Comparison of ENCODE assay signal across 8 mouse cellular contexts in the genomic region with DNA sequence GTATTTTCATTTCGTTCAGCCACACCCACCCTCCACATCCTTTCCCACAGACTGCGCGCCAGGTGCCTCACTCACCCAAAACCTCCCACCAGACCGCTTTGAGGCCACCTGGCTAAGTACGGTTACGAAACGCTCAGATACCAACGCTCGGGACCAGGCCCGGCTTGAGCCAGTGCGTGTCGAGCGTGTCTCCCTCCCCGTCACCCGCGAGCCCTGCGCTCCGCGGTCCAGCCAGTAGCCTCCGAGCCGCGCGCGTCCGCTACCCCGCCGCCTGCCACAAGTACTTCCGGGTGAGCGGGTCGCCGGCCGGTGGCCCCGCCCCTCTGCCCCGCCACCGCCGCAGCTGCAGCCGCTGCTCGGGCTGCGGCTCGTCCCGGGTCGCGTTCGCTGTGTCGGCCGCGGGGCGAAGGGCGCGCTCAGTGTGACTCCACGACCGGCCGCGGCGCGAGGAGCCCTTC. TPM values are rescaled to one million over a fixed set of nuclear protein-coding genes. Genes with fewer than 3 reads are reported as not detected.
DNase-seq lines count a peak whose midpoint lies in the region; ATAC-seq and TF ChIP-seq lines count a peak whose summit lies in the region.

No protein-coding gene starts in this region.

- H3K4me1 ChIP-seq in cerebellum, adult 2 months (ENCODE audit: control insufficient read depth, insufficient read depth, low read length) = peaks cover 6% of the 10 kb centered on the region

- TF ChIP-seq POLR2A in cerebellum, adult 2 months (IDR thresholded peaks at IDR 0.05; ENCODE audit: borderline replicate concordance, insufficient read depth, low read length) = peak; percentile 80

- TF ChIP-seq CTCF in cerebellum, adult 2 months (IDR thresholded peaks at IDR 0.05; ENCODE audit: borderline replicate concordance, insufficient read depth, low read depth, low read length) = no peak

- peak overlapping the region; percentile 65 for H3K4me3 ChIP-seq in cerebellum, adult 2 months (replicated peaks; ENCODE audit: insufficient read depth, low read depth, low read length)

- WGBS in cerebellum, adult 2 months = under 1% methylated on average over 56 of the region's 56 CpGs

- peak; percentile 87 for DNase-seq in MN1 (ENCODE audit: low spot score)
- peak; percentile 90 to 91 for DNase-seq in cerebellum, adult 2 months
- DNase-seq in forelimb bud, embryonic 11.5 days (ENCODE audit: low read depth, low spot score) = peak; percentile 57
- peak; percentile 75 for DNase-seq in layer of hippocampus, postnatal 14 days (ENCODE audit: low spot score in 2 of 2)
- DNase-seq in lung, postnatal 14 days = peak; percentile 90
- DNase-seq in retina, embryonic 14.5 days (ENCODE audit: low spot score) = peak; percentile 87
- DNase-seq in thymus, postnatal 4 days = peak; percentile 88

- peak overlapping the region; percentile 45 for H3K27ac ChIP-seq in cerebellum, adult 2 months (ENCODE audit: insufficient read depth, low read length)

- peak; percentile 66 to 86 for ATAC-seq in hematopoietic stem cell, adult 5-6 weeks (replicated peaks in 1 of 2; ENCODE audit: insufficient read depth in 1 of 2, low FRiP score in 2 of 2, low TSS enrichment in 1 of 2, low read depth in 1 of 2, poor library complexity in 2 of 2, severe bottlenecking in 2 of 2)

- H3K27me3 ChIP-seq in cerebellum, adult 2 months (ENCODE audit: control insufficient read depth, insufficient read depth, low read length) = no peaks in the 10 kb centered on the region

RNA-seq across cellular contexts. Expression of gene Lrrfip2, which starts 0.4 kb away (rescaled TPM):
- polyA plus RNA-seq in cerebellum, adult 2 months (2012; rRNA removed) = 62.8 and 63.1 TPM in 2 replicates
- total RNA-seq in hematopoietic stem cell, adult 5-6 weeks (2017) = 65.7 and 103 TPM in 2 replicates
- 10 to 100 TPM; 26.3 to 29.0 TPM for total RNA-seq in layer of hippocampus, postnatal 14 days (2021)

Comparison
In these comparisons a context has a peak if more than half of its experiments do, and no peak if none do; other contexts are left out.
1. Peak in every context shown above with its lines: DNase-seq, ATAC-seq, H3K4me3 ChIP-seq and H3K27ac ChIP-seq.